Mouse (Mus musculus): ENCODE data around the gene Macrod1.

DNA sequence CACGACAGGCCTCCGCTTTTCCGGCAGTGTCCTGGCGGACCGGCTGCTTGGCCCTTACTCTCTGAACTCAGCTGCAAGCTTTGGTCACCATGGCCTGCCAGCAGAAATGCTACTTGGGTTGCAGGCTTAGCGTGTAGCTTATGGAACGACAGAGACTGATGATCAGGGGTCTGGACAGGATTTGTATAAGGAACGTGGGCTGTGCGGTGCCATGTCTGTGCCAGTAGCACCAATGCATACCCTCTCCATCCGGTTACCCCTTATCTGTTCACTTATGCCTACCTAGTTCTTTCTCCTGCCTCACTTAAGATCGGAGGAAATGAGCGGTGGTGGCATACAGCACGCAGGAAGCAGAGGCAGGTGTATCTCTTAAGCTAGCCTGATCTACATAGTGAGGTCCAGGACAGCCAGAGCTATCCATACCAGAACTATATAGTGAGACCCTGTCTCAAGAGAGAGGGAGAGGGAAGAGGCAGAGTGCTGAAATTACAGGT is 15.9 kb upstream of the Macrod1 start:
- no peak for TF ChIP-seq CTCF (IDR thresholded peaks at IDR 0.05)
- TF ChIP-seq EP300 (IDR thresholded peaks at IDR 0.05): no peak

All from lung, postnatal 0 days (tissue).